Mouse (Mus musculus) liver, postnatal 0 days (tissue): ENCODE data around the gene Senp1. TPM values are rescaled to one million over a fixed set of nuclear protein-coding genes. Genes with fewer than 3 reads are reported as not detected.

Experiments used
- ATAC-seq: fragments of 200-750 bp; cut with Nextera tagmentation; 2 replicates; pipeline ENCODE4 v1.8.0; 2017; ENCODE audit warnings: mild to moderate bottlenecking, moderate library complexity
- DNase-seq: peaks from one replicate; pipeline ENCODE4 v3.0.0-alpha.2; 2016
- H3K27ac ChIP-seq: fragments of 300-500 bp; sonication (generic); 2 replicates; pipeline ENCODE4 v1.5.1; 2014; ENCODE audit warnings: antibody characterized with exemption, moderate library complexity, mild to moderate bottlenecking, low read depth
- H3K27me3 ChIP-seq: fragments of 300-500 bp; sonication (generic); 2 replicates; pipeline ENCODE4 v1.6.1; 2014; ENCODE audit warnings: low read length, control low read depth, mixed read lengths; ENCODE audit not compliant: insufficient read depth
- H3K36me3 ChIP-seq: fragments of 300-500 bp; sonication (generic); replicated peaks from 2 replicates; pipeline ENCODE4 v1.6.1; 2014; ENCODE audit warnings: mild to moderate bottlenecking, control low read depth, low read length, moderate library complexity, mixed read lengths; ENCODE audit not compliant: insufficient read depth
- H3K4me1 ChIP-seq: fragments of 300-500 bp; sonication (generic); 2 replicates; pipeline ENCODE4 v1.6.1; 2014; ENCODE audit warnings: antibody characterized with exemption, mild to moderate bottlenecking, control low read depth; ENCODE audit not compliant: insufficient read depth
- H3K4me2 ChIP-seq: fragments of 300-500 bp; sonication (generic); 2 replicates; pipeline ENCODE4 v1.6.1; 2014; ENCODE audit warnings: low read depth, mild to moderate bottlenecking, low read length, moderate library complexity, mixed read lengths
- H3K4me3 ChIP-seq: fragments of 300-500 bp; sonication (generic); 2 replicates; pipeline ENCODE4 v1.5.1; 2014; ENCODE audit warnings: low read depth, low read length
- H3K9ac ChIP-seq: fragments of 300-500 bp; sonication (generic); replicated peaks from 2 replicates; pipeline ENCODE4 v1.6.1; 2014; ENCODE audit warnings: mild to moderate bottlenecking, moderate library complexity
- H3K9me3 ChIP-seq: fragments of 300-500 bp; sonication (generic); 2 replicates; pipeline ENCODE4 v1.6.1; 2016; ENCODE audit warnings: mild to moderate bottlenecking, control low read depth, low read length, mixed read lengths
- CTCF ChIP-seq: sonication (generic); IDR thresholded peaks from 2 replicates; pipeline ENCODE4 v1.5.1; 2016; ENCODE audit warnings: antibody characterized with exemption, low read depth
- EP300 ChIP-seq: IDR thresholded peaks from 2 replicates; pipeline ENCODE4 v1.6.1; 2016; ENCODE audit warnings: antibody characterized with exemption, low read depth, mild to moderate bottlenecking
- WGBS: fragments of 180-500 bp; shearing (Covaris S2); extraction: QIAGEN DNeasy Blood & Tissue Kit; methylation state at CpG from one replicate; pipeline ENCODE4 v1.1.7; 2014; ENCODE audit not compliant: insufficient replicate concordance; 5-methylcytosine and 5-hydroxymethylcytosine counted together
- polyA plus RNA-seq: library from polyadenylated mRNA; unstranded; fragments of >200 nt; fragmentation: Nextera tagmentation; extraction: Ambion mirVana; gene quantifications from 2 replicates; pipeline ENCODE4 v1.2.1, GENCODE M21; 2015

The Senp1 gene
- polyA plus RNA-seq, 1 experiment from 2014 or later, result 6.7 TPM

DNA sequence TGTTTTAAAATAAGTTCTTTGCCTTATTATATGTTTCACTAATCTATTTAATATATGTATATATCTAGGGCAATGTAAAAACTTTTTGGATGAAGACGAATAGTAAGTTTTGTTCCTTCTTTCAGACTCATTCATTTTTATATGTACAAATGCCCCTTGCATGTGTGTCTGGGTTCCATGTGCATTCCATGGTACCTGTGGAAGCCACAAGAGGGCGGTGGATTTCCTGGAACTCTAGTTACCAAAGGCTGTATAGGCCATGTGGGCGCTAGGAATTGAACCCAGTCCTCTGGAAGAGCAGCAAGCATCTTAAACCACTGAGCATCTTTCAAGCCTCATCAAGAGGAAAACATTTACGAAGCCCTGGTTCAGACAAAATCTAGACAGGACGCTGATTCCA is 49.2 kb downstream of the Senp1 start:
- WGBS, result 90% methylated on average over 5 of the region's 5 CpGs
- Histone ChIP-seq H3K36me3 (peaks cover 84% of the 10 kb centered on the region), H3K27me3 (no peaks in the 10 kb centered on the region), H3K4me2 (no peak overlapping the region), H3K9ac (no peak overlapping the region), H3K27ac (no peak overlapping the region), H3K4me3 (no peak overlapping the region), H3K4me1 (no peaks in the 10 kb centered on the region), H3K9me3 (no peaks in the 10 kb centered on the region)
- no peak for ATAC-seq
- DNase-seq, result no peak
- TF ChIP-seq CTCF (peak; percentile 17; the same call in 1 of the 2 replicates), EP300 (no peak)

DNA sequence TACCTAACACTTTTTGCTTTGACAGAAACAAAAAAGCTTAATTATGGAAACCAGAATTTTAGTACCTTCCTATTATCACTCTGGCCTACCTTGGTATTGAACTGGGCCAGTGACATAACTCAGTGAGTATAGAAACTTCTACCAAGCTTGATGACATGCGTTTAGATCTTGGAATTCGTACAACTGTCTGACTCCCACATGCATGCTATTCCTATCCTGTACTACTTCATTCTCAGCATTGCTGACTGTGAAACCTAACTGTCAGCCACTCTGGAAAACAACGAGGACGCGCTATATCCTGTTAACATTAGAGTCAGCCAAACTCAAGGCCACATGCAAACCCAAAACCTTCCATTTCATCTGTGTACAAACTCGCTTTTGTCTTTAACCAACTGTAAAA is 49.6 kb downstream of the Senp1 start:
- no peak overlapping the region for H3K27ac ChIP-seq
- no peaks in the 10 kb centered on the region for H3K4me1 ChIP-seq
- no peak for ATAC-seq
- 90% methylated on average over 6 of the region's 6 CpGs for WGBS
- H3K9ac ChIP-seq, result no peak overlapping the region
- H3K9me3 ChIP-seq, result no peaks in the 10 kb centered on the region
- TF ChIP-seq CTCF (no peak), EP300 (no peak)
- no peak for DNase-seq
- H3K36me3 ChIP-seq, result peaks cover 83% of the 10 kb centered on the region
- H3K27me3 ChIP-seq, result no peaks in the 10 kb centered on the region
- H3K4me2 ChIP-seq, result no peak overlapping the region
- no peak overlapping the region for H3K4me3 ChIP-seq

DNA sequence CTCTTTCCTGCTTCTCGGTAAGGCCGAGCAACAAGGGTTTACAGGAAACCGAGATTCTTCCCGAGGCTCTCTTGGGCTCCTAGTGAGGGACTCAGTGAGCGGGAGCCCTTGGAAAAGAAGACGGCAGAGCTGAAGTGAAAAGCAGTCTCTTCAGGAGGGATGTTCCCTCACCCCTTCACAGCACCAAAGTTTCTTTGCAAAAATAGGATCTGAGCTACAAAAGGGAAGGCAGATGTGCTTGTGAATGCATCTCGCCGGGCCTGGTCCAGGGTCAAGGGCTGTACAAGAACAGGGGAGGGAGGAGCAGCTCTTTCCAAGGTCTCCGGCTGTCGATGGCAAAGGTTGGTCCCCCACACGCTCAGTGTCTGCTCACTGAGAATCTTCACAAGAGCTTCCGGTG is 51.0 kb downstream of the Senp1 start:
- WGBS, result 90% methylated on average over 12 of the region's 12 CpGs
- Histone ChIP-seq H3K4me1 (no peaks in the 10 kb centered on the region), H3K27me3 (no peaks in the 10 kb centered on the region)

DNA sequence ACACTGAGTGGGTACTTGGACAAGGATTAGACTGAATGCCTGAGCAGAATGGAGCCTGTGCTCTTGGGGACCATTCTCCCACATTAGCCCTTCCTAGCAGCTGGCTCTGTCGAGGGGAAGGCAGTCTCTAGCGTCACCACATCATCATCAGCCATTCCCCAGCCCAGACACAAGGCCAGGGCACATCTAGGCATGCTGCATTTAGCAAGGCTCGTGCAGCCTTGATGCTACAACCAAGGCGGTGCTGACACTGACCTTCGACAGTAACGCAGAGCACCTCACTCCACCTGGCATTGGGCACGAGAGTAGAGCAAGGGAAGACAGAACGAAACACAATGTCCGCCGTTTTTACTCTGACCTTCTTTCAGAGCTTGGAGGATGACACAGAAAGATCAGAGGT is 53.9 kb downstream of the Senp1 start:
- TF ChIP-seq EP300, result no peak
- TF ChIP-seq CTCF, result no peak
- WGBS, result 90% methylated on average over 10 of the region's 10 CpGs

More for the DNA sequence above, 51.0 kb downstream of the Senp1 start:
- Histone ChIP-seq H3K9ac (no peak overlapping the region), H3K27ac (no peak overlapping the region), H3K4me3 (no peak overlapping the region), H3K4me2 (no peak overlapping the region), H3K36me3 (peaks cover 69% of the 10 kb centered on the region), H3K9me3 (no peaks in the 10 kb centered on the region)
- ATAC-seq (no peak), DNase-seq (no peak)
- TF ChIP-seq CTCF, result no peak
- no peak for TF ChIP-seq EP300

DNA sequence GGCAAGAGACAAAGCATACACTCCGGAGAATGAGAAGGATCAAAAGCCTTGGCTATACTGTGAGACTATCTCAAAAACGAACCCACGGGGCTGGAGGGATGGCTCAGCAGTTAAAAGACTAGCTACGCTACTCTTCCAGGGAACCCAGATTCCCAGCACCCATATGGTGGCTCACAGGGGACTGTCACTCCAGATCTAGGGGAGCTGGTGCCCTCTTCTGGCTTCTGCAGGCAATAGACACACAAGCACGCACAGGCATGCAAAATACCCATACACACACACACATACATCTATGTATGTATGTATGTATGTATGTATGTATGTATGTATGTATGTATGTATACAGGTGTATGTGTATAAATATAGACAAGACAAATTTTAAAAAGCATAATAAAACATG is 57.0 kb downstream of the Senp1 start:
- TF ChIP-seq CTCF, result 0 out of 2 replicates have a peak, but pooled peaks have one; percentile 19
- TF ChIP-seq EP300, result no peak
- Histone ChIP-seq H3K27me3 (no peaks in the 10 kb centered on the region), H3K4me1 (no peaks in the 10 kb centered on the region), H3K4me3 (no peak overlapping the region), H3K9ac (no peak overlapping the region), H3K36me3 (peaks cover 31% of the 10 kb centered on the region), H3K4me2 (no peak overlapping the region), H3K27ac (no peak overlapping the region), H3K9me3 (no peaks in the 10 kb centered on the region)
- no peak for DNase-seq
- no peak for ATAC-seq
- 90% methylated on average over 5 of the region's 5 CpGs for WGBS

More for the DNA sequence above, 53.9 kb downstream of the Senp1 start:
- H3K4me2 ChIP-seq, result no peak overlapping the region
- H3K4me3 ChIP-seq, result no peak overlapping the region
- ATAC-seq (no peak), DNase-seq (no peak)
- H3K9me3 ChIP-seq, result no peaks in the 10 kb centered on the region
- H3K27ac ChIP-seq, result no peak overlapping the region
- no peaks in the 10 kb centered on the region for H3K4me1 ChIP-seq
- peaks cover 54% of the 10 kb centered on the region for H3K36me3 ChIP-seq
- H3K9ac ChIP-seq, result no peak overlapping the region
- no peaks in the 10 kb centered on the region for H3K27me3 ChIP-seq

DNA sequence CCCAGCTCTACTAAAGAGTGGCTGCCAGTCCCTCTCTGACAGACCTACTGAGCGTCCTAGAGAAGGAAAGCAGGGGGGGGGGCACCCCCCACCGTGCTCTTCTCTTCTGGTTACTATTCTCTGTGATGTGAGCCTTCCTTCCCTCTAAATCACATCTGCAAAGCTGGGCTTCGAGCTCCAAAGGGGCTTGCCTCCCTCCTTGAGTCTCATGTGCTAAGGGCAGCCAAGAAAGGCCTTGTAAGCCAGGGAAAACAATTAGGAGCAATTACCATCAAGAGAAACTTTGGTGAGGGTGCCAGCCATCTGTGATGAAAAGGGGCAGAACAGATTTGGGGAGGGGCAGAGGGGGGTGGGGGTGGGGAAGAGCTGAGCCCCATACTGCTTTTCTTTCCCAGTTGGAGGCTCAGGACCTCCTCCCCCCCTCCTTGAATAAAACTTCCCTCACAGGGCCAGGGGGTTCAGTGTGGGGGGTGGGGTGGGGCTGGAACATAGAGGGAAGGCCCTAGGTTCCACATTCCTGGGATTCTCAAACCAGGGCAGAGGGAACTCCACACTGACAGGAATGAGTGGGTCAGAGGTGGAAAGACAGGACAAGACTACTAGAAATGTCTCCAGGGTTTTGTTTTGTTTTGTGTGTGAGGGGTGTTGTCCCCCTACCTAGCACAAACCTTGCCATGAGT is 58.3 kb downstream of the Senp1 start:
- H3K4me2 ChIP-seq, result no peak overlapping the region
- DNase-seq (no peak), ATAC-seq (no peak)
- no peaks in the 10 kb centered on the region for H3K4me1 ChIP-seq
- H3K36me3 ChIP-seq, result peaks cover 17% of the 10 kb centered on the region
- no peaks in the 10 kb centered on the region for H3K9me3 ChIP-seq
- no peak overlapping the region for H3K27ac ChIP-seq
- 41% methylated on average over 3 of the region's 3 CpGs for WGBS
- no peaks in the 10 kb centered on the region for H3K27me3 ChIP-seq
- TF ChIP-seq EP300 (no peak), CTCF (no peak)
- no peak overlapping the region for H3K4me3 ChIP-seq
- H3K9ac ChIP-seq, result no peak overlapping the region
